In genomic region chr11:98438331-98439158, GRCm38 (mm10) we compare ENCODE assay signal across 8 mouse cellular contexts. TPM values are rescaled to one million over a fixed set of nuclear protein-coding genes. Genes with fewer than 3 reads are reported as not detected.
DNase-seq lines count a peak whose midpoint lies in the region; ATAC-seq and TF ChIP-seq lines count a peak whose summit lies in the region.

TSS of gene Mien1 (minus strand) at chr11:98438991.

- in situ Hi-C loops in ES-E14 (cut with MboI; ENCODE audit: low sequenced_read_pairs in 2 of 2, unreplicated experiment in 2 of 2), result no loop called here

- peak; percentile 85 for DNase-seq in ES-E14 (ENCODE audit: low read depth, low spot score)
- peak; percentile 94 for DNase-seq in cerebellum, adult 11-12 months
- DNase-seq in heart, postnatal 36 days, result peak; percentile 99
- peak; percentile 94 to 98 for DNase-seq in layer of hippocampus, adult 2 months (ENCODE audit: low spot score in 2 of 2)
- DNase-seq in lung, embryonic 14.5 days, result peak; percentile 97
- DNase-seq in thymus, adult 2 months, result peak; percentile 93

- H3K9ac ChIP-seq in ES-E14 (ENCODE audit: insufficient read depth, low read depth, low read length, poor library complexity, severe bottlenecking), result peak within 1 kb of the TSS; percentile 76
- peak within 1 kb of the TSS; percentile 76 for H3K9ac ChIP-seq in forebrain, embryonic 16.5 days (replicated peaks; ENCODE audit: low read depth, low read length)
- H3K9ac ChIP-seq in lung, embryonic 14.5 days, result peak within 1 kb of the TSS; percentile 48

- H3K27me3 ChIP-seq in forebrain, embryonic 16.5 days (replicated peaks; ENCODE audit: control insufficient read depth, insufficient read depth, low read length), result no peaks in the 10 kb centered on the region
- no peaks in the 10 kb centered on the region for H3K27me3 ChIP-seq in lung, embryonic 14.5 days (ENCODE audit: insufficient read depth, low read length)
- no peaks in the 10 kb centered on the region for H3K27me3 ChIP-seq in thymus, adult 2 months (ENCODE audit: control insufficient read depth, insufficient read depth, low read length)

- H3K4me2 ChIP-seq in forebrain, embryonic 16.5 days (ENCODE audit: low read length), result peak within 1 kb of the TSS; percentile 70
- H3K4me2 ChIP-seq in lung, embryonic 14.5 days, result peak within 1 kb of the TSS; percentile 87

- peak; percentile 66 for TF ChIP-seq POLR2A in olfactory bulb, adult 2 months (IDR thresholded peaks at IDR 0.05; ENCODE audit: insufficient read depth, low read depth, low read length)
- TF ChIP-seq POLR2A in thymus, adult 2 months (IDR thresholded peaks at IDR 0.05; ENCODE audit: control insufficient read depth, extremely low read depth, insufficient read depth, low read length, poor library complexity), result peak; percentile 41; the same call in 1 of the 2 replicates

- H3K4me3 ChIP-seq in ES-E14 (ENCODE audit: insufficient read depth in 1 of 2, low read depth in 1 of 2, low read length in 2 of 2, poor library complexity in 1 of 2, severe bottlenecking in 1 of 2), result peak within 1 kb of the TSS; percentile 69 to 73
- H3K4me3 ChIP-seq in forebrain, embryonic 16.5 days (replicated peaks; ENCODE audit: low read length), result peak within 1 kb of the TSS; percentile 81
- H3K4me3 ChIP-seq in layer of hippocampus, adult 2 months, result peak within 1 kb of the TSS; percentile 85
- H3K4me3 ChIP-seq in lung, embryonic 14.5 days (ENCODE audit: low read depth, low read length), result peak within 1 kb of the TSS; percentile 66
- peak within 1 kb of the TSS; percentile 86 for H3K4me3 ChIP-seq in olfactory bulb, adult 2 months (ENCODE audit: insufficient read depth, low read depth, low read length)
- H3K4me3 ChIP-seq in thymus, adult 2 months (ENCODE audit: control insufficient read depth, insufficient read depth, low read length), result peak within 1 kb of the TSS; percentile 95

- H3K9me3 ChIP-seq in ES-E14 (ENCODE audit: control insufficient read depth, insufficient read depth, low read depth, low read length), result no peaks in the 10 kb centered on the region
- H3K9me3 ChIP-seq in forebrain, embryonic 16.5 days (ENCODE audit: control insufficient read depth, low read length), result no peaks in the 10 kb centered on the region
- H3K9me3 ChIP-seq in lung, embryonic 14.5 days (ENCODE audit: low read depth, low read length), result no peaks in the 10 kb centered on the region

- ATAC-seq in forebrain, embryonic 16.5 days, result peak; percentile 92
- peak; percentile 89 for ATAC-seq in lung, embryonic 14.5 days (ENCODE audit: insufficient read depth)

- 2% methylated on average over 43 of the region's 43 CpGs for WGBS in forebrain, embryonic 16.5 days
- 3% methylated on average over 43 of the region's 43 CpGs for WGBS in lung, embryonic 14.5 days
- WGBS in olfactory bulb, adult 2 months, result 1% methylated on average over 43 of the region's 43 CpGs
- WGBS in thymus, adult 2 months, result 4% methylated on average over 43 of the region's 43 CpGs

- intact Hi-C loops in heart, postnatal 36 days (cut with DNase I), result loop anchor here (2.0 to 5.0 kb wide), 3 partner anchors 26 to 94 kb away; partner anchors contain the start of genes Erbb2 and Pgap3

- H3K4me1 ChIP-seq in ES-E14 (ENCODE audit: control insufficient read depth in 2 of 2, insufficient read depth in 2 of 2, low read length in 2 of 2, poor library complexity in 1 of 2), result 0 out of 4 replicates have a peak, but pooled peaks cover 0 to 3% of the 10 kb centered on the region in 2 experiments
- H3K4me1 ChIP-seq in forebrain, embryonic 16.5 days (replicated peaks; ENCODE audit: control insufficient read depth, insufficient read depth, low read length), result peaks cover 8% of the 10 kb centered on the region
- H3K4me1 ChIP-seq in lung, embryonic 14.5 days (ENCODE audit: insufficient read depth), result no peaks in the 10 kb centered on the region
- H3K4me1 ChIP-seq in olfactory bulb, adult 2 months (ENCODE audit: control insufficient read depth, insufficient read depth, low read length), result peaks cover 4% of the 10 kb centered on the region; the same call in 1 of the 2 replicates
- peaks cover 7% of the 10 kb centered on the region for H3K4me1 ChIP-seq in thymus, adult 2 months (replicated peaks; ENCODE audit: control insufficient read depth, insufficient read depth, low read length)

- peak; percentile 95 for TF ChIP-seq CTCF in layer of hippocampus, adult 2 months (conservative IDR thresholded peaks at IDR 0.05)
- peak; percentile 97 for TF ChIP-seq CTCF in lung, embryonic 14.5 days (IDR thresholded peaks at IDR 0.05; ENCODE audit: low read depth)
- peak; percentile 74 for TF ChIP-seq CTCF in olfactory bulb, adult 2 months (IDR thresholded peaks at IDR 0.05; ENCODE audit: insufficient read depth, low read depth, low read length)
- TF ChIP-seq CTCF in thymus, adult 2 months (IDR thresholded peaks at IDR 0.05; ENCODE audit: borderline replicate concordance, control insufficient read depth, extremely low read depth, insufficient read depth, low read length, poor library complexity), result peak; percentile 94

- H3K27ac ChIP-seq in ES-E14 (ENCODE audit: insufficient read depth, low read depth, low read length, poor library complexity, severe bottlenecking), result peak within 1 kb of the TSS; percentile 36; the same call in 1 of the 2 replicates
- H3K27ac ChIP-seq in forebrain, embryonic 16.5 days (ENCODE audit: low read length), result peak within 1 kb of the TSS; percentile 73
- H3K27ac ChIP-seq in layer of hippocampus, adult 2 months, result peak within 1 kb of the TSS; percentile 87
- H3K27ac ChIP-seq in lung, embryonic 14.5 days (ENCODE audit: low read depth), result peak within 1 kb of the TSS; percentile 33; the same call in 1 of the 2 replicates
- no peak within 1 kb of the TSS for H3K27ac ChIP-seq in olfactory bulb, adult 2 months (ENCODE audit: insufficient read depth, low read depth, low read length)
- 0 out of 2 replicates have a peak within 1 kb of the TSS, but pooled peaks have one; percentile 35 for H3K27ac ChIP-seq in thymus, adult 2 months (ENCODE audit: control insufficient read depth, insufficient read depth, low read length)

- peaks cover 14% of the 10 kb centered on the region; the same call in 1 of the 2 replicates for H3K36me3 ChIP-seq in ES-E14 (ENCODE audit: control insufficient read depth, insufficient read depth, low read length, poor library complexity, severe bottlenecking)
- H3K36me3 ChIP-seq in forebrain, embryonic 16.5 days (ENCODE audit: control insufficient read depth, insufficient read depth), result no peaks in the 10 kb centered on the region
- peaks cover 35% of the 10 kb centered on the region for H3K36me3 ChIP-seq in lung, embryonic 14.5 days (ENCODE audit: insufficient read depth)
- H3K36me3 ChIP-seq in thymus, adult 2 months (ENCODE audit: control insufficient read depth, insufficient read depth, low read length), result peaks cover 4% of the 10 kb centered on the region; the same call in 1 of the 2 replicates

TF ChIP-seq in ES-E14, 5 proteins besides CTCF, POLR2A, EP300 and RAD21:
- no peak for TF ChIP-seq MAFK (IDR thresholded peaks at IDR 0.05; ENCODE audit: insufficient read depth, low read depth, low read length)
- TF ChIP-seq HCFC1 (IDR thresholded peaks at IDR 0.05; ENCODE audit: borderline replicate concordance, insufficient read depth, low read length), result peak; percentile 64; the same call in 1 of the 2 replicates

RNA-seq across cellular contexts. Expression of gene Mien1, which starts in this region (rescaled TPM):
- 34.6 and 52.5 TPM in 2 replicates for total RNA-seq in ES-E14 (2012; rRNA removed)
- 243 and 253 TPM in 2 replicates for polyA plus RNA-seq in forebrain, embryonic 16.5 days (2015; fragmentation: Nextera tagmentation; extraction: Ambion mirVana)
- 10 to 100 TPM; 53.0 to 66.2 TPM for total RNA-seq in heart, postnatal 36 days (2021)
- total RNA-seq in layer of hippocampus, adult 2 months (2021), result 10 to 100 TPM; 84.3 to 89.3 TPM
- 62.9 and 65.3 TPM in 2 replicates for polyA plus RNA-seq in lung, embryonic 14.5 days (2014; fragmentation: Nextera tagmentation; extraction: Ambion mirVana)
- not detected in 2 replicates for polyA plus RNA-seq in olfactory bulb, adult 2 months (2012; ENCODE audit: insufficient read depth, insufficient read length, low replicate concordance, missing spikeins)
- polyA plus RNA-seq in thymus, adult 2 months (2012; rRNA removed), result 70.5 and 96.7 TPM in 2 replicates

Comparison
In these comparisons a context has a peak if more than half of its experiments do, and no peak if none do; other contexts are left out.
1. RNA of gene Mien1 (polyA plus RNA-seq): 243 to 253 TPM in forebrain, embryonic 16.5 days, 70.5 to 96.7 TPM in thymus, adult 2 months and 62.9 to 65.3 TPM in lung, embryonic 14.5 days; not detected in olfactory bulb, adult 2 months; every median in the first group is over 10 times any median in the second.
2. Peak in every context shown above with its lines, with median percentiles within 50 percentile points of each other: DNase-seq, H3K4me3 ChIP-seq, H3K9ac ChIP-seq and CTCF ChIP-seq.